Mouse (Mus musculus) frontal cortex, postnatal 36 days (tissue): ENCODE data around the gene Pou6f1.
"Not testable (repeated sequence)": the region's sequence is repeated elsewhere in the genome, so short reads cannot be mapped to it uniquely, and the experiment has no call there.

Source experiments
- DNase-seq, 2 experiments: peaks; one replicate each; pipeline ENCODE4 v3.0.0; 2022; ENCODE audit warnings: low spot score in 2 of 2

Pou6f1 gene

GRCm38 (mm10) chr15:100619200-100619599 lies 19.4 kb upstream of the Pou6f1 start:
- no peak for DNase-seq

DNA sequence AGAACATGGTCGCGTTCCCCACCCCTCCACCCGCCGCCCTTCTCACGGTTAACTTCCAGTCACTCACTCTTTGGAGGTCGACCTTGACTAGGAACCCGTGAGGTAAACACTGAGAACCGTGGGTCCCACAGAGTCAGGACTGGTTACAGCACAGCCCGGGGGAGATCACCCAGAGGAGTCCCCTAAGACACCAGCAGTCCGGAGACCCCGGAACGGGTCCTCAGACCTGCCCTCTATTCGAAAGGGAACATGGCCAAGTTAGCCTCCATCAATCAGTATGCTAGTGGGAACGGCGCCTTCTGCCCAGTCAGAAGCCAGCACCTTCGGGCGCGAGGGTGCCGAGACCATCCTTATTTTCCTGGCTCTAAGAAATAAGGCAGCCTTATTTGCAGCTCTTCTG lies 16.4 kb upstream of the Pou6f1 start:
- DNase-seq: peak in 1 of 2 experiments; percentile 17

- DNase-seq: peak; percentile 82 to 83
Measured at GRCm38 (mm10) chr15:100615825-100616220, 16.0 kb upstream of the Pou6f1 start.

DNA sequence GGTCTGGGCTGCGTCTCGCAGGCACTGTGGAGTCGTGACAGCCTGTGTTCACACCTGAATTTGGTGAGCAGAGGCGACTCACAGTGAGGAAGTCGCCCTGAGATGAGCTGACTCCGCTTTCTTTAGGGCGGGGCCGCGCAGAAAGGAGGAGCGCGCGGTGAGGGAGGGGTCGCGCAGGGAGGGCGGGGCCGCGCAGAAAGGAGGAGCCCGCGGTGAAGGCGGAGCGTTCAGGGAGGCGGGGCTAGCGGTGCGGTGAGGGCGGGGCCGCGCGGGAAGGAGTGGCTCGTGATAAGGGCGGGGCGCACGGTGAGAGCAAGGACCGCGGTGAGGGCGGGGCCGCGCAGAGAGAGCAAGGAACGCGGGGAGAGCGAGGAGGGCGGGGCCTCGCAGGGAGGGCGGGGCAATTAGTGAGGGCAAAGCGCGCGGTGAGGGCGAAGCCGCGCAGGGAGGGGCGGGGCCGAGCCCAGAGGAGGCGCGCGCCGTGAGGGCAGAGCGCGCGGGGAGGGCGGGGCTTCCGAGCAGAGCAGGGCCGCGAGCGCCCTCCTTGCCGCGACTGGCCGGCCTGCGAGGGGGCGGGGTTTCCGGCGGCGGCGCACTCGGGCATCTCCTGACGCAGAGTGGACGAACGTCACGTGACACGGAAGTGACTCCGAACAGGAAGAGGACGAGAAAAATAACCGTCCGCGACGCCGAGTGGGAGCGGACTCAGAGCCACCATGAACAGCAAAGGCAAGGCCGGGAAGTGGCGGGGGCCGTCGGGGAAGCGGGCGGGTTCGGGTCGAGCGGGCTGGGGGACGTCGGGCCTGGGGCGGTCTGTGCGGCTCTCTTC lies 15.4 kb upstream of the Pou6f1 start, which contains the start of gene Dazap2:
Gene Dazap2, plus strand, starts transcription at position 354 of the 829 bp plus-strand sequence.
- DNase-seq: peak; percentile 97

GRCm38 (mm10) chr15:100614218-100614995 lies 14.6 kb upstream of the Pou6f1 start:
- no peak for DNase-seq

- DNase-seq: peak; percentile 74 to 78
Measured at GRCm38 (mm10) chr15:100613584-100613983, 13.8 kb upstream of the Pou6f1 start.

- no peak for DNase-seq
Measured at GRCm38 (mm10) chr15:100612432-100612831, 12.6 kb upstream of the Pou6f1 start.

DNA sequence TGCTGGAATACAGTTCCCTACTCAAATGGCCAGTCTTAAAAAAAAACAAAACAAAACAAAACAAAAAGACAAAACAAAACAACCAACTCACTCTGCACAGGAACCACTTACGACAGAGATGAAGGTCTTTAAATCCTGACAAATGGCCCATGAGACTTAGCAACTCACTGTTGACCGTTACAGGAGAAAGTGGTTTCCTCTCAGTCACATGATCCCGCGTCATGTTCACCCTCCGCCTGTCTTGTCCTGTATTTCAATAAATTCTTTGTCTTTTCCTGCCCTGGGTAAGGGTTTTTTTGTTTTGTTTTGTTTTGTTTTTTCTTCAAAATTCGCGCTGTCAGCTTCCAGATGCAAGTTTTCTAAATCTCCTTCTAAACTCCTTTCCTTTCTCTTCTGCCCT lies 12.2 kb upstream of the Pou6f1 start:
- no peak for DNase-seq

- not testable (repeated sequence) for DNase-seq
Measured at GRCm38 (mm10) chr15:100606677-100607076, 6.9 kb upstream of the Pou6f1 start.

DNA sequence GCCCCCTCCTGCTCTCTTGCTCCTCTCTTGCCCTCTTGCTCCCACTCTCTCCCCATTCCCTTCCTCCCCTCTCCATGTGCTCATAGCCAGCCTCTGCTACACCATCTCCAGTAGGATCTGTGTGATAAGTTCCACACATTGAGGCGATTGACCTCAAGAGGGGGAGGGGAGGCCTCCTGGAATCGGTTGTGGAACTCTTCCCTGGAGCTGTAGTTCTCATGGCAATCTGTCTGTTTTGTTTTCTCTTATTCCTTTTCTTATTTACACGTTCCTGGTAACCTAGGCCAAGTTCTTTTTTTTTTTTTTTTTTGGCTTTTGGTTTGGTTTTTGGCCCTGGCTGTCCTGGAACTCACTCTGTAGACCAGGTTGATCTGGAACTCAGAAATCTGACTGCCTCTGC lies 1.9 kb upstream of the Pou6f1 start:
- DNase-seq: no peak

- DNase-seq: no peak
Measured at GRCm38 (mm10) chr15:100600696-100601272, 1.0 kb upstream of the Pou6f1 start.

DNA sequence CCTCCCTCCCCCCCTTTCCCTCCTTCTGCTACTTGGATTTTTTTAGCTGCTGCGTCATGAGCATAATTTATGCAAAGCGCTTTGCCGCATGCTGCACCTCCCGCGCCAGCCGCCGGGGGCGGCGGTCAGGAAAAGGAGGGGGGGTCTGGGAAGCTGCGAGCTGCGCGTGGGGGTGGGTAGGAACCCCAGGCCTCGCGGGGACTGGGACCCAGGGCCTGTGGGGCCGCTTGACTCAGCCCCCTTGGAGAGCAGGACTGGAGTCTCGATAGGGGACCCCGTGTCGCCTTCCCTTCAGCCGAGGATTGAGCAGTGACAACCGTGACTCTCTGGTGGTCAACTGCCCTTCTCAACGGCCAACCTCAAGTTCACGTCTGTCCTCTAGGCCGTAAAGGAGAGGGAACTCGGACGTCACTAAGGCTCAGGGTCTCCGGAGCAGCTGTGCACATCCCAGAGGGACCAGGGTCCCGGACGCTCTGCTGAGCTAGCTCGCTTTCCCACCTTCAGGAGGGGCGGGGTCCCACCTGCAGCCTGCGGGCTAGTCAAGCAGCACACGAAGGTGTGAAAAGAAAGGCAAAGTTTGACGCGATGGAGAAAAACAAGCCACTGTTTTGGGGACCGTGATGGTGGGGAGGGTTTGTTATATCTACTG lies 387 bp upstream of the Pou6f1 start:
- peak; percentile 62 to 70 for DNase-seq

DNA sequence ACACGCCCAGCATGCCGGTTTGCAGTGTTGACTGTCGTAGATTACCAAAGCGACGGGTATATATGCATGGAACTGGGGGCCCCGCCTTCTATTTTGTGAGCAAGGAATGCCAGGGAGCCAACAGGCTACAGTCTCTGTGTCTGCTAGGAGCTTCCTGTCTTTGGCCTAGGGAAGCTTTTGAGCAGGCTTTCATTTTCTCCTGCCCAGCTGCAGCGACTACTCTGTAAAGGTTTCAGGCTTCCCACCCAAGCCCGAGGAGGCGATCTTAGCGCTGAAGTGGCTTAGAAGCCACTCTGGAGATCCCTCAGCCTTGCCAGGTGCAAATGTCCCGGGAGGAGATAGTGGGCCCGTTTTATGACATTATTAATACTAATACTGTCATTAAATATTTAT lies 905 bp downstream of the Pou6f1 start:
- peak in 1 of 2 experiments; percentile 41 for DNase-seq

DNA sequence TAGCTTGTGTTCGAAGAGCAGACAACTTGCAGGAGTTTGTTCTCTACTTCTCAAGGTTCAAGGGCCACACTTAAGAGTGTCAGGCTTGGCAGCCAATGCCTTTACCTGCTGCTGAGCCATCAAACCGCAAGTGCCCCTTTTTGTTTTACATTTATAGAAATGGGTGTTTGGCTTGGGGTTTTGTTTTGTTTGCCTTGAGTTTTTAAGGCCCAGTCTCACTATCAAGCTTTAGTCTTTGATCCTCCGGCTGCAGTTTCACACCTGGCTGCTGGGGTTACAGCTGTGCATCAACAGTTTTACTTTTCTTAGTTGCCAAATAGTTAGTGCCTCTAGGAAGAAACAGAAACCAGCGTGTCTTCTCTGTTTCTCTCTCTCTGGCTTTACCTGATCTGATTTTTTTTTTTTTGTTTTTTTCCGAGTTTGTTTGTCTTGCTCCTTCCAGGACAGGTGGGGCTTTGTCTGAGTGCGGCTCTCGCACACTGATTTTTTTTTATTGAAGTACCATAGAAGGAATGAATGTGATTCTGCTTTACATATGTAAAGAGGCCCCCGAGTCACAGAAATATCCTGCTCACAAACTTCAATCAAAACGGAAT lies 1.4 kb downstream of the Pou6f1 start:
- DNase-seq: no peak

DNA sequence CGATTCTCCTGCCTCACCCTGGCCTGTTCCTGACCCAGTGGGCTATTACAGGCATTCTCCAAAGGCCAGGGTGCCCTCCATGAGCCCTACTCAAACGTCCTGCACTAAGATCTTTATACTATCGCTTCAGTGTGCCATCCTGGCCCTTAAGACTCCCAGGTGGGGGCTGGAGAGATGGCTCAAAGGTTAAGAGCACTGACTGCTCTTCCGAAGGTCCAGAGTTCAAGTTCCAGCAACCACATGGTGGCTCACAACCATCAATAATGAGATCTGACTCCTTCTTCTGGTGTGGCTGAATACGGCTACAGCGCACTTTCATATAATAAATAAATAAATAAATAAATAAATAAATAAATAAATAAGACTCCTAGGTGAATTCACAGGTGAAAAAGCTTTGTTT lies 7.0 kb downstream of the Pou6f1 start:
- DNase-seq: no peak

- DNase-seq: no peak
Measured at GRCm38 (mm10) chr15:100590436-100590835, 9.3 kb downstream of the Pou6f1 start.

GRCm38 (mm10) chr15:100588297-100588696 lies 11.5 kb downstream of the Pou6f1 start:
- no peak for DNase-seq

DNA sequence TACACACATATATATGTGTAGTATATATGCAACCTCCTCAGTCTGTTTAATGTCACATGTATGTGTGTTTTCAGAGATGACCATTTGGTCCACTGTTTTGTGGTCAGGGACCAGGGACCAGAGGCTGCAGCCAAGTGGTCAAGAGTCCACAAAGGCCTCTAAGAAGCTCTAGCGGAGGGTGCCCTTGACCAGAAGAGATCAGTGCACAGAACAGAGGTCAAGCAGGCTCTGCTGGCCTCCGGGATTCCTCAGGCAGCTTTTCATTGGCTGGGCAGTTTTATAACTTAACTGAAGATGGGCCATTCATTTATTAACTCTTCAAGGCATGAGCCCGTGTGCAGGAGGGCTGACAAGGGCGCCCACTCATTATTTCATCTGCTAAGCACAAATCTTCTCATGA lies 12.6 kb downstream of the Pou6f1 start:
- no peak for DNase-seq

DNA sequence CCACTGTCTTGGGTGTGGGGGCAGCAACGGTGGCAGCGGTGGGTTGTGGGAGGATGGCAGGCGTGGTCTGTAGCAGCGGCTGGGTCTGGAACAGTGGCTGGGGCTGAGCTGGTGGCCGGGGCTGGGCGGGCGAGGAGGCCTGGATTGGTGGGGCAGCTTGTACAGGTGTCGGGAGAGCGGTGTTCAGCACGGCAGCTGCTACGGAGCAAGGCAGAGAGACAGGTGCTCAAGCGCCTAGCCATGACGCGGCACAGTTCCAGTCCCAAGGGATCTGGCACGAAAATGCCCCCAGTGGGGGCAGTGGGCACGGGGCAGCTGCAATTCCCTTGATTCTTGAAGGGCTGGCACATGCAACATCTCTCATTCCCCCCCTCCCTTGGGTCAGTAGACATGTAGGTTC lies 13.9 kb downstream of the Pou6f1 start:
- no peak for DNase-seq

DNA sequence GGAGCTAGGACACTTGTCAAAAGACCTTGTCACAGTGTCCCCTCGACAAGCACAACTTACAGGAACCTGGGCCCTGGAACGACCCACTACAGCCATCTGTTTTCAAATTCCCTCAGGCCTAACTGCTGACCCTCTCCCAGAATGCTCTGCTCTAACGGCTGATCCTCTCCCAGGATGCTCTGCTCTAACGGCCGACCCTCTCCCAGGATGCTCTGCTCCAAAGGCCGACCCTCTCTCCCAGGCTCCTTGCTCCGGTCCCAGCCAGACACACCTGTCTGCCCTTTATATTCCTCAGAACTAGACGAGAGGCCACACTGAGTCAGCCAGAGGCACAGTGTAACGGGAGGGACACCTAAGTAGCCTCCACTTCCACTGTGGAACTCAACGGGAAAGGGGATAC lies 19.7 kb downstream of the Pou6f1 start:
- DNase-seq: no peak

GRCm38 (mm10) chr15:100577972-100578371 lies 21.8 kb downstream of the Pou6f1 start:
- DNase-seq: no peak

- DNase-seq: no peak
Measured at GRCm38 (mm10) chr15:100576810-100577209, 23.0 kb downstream of the Pou6f1 start.
